Mouse (Mus musculus) testis, adult 2 months (tissue): ENCODE results near the gene Pdcd6.

Source experiments
- CTCF ChIP-seq: fragments of 200-500 bp; IDR thresholded peaks from 2 replicates; pipeline ENCODE4 v1.5.1; 2012; ENCODE audit warnings: low read depth, mild to moderate bottlenecking, inconsistent platforms, low read length, moderate library complexity; ENCODE audit not compliant: control insufficient read depth, insufficient read depth, insufficient replicate concordance
- POLR2A ChIP-seq: fragments of 200-500 bp; IDR thresholded peaks from 2 replicates; pipeline ENCODE4 v1.6.1; 2012; ENCODE audit warnings: low read depth, mild to moderate bottlenecking, inconsistent platforms, low read length, moderate library complexity; ENCODE audit not compliant: control insufficient read depth

DNA sequence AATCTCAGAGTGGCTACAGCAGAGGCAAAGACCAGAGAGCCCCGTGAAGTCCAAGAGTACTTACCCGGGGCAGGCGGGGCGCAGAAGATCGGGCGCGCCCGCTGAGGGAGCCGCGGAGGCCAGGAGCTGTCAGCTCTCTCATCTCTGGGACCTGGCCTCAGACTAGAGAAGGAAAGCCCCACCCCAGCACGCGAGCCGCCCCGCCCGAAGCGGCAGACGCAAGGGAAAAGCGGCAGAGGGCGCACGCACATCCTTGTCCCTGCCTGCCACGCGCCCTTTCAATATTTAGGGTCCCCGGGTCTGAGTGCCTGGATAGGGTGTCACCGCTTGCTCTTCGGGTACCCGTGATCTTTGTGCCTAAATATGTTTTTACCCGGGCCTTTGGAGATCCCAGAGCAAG lies 25.2 kb downstream of the Pdcd6 start, which contains the start of gene Ahrr:
- no peak for TF ChIP-seq CTCF
- TF ChIP-seq POLR2A = no peak
